Mouse (Mus musculus) ES-E14 (cell line): ENCODE measurements around the gene Kyat3.

Experiments used
- CHD2 ChIP-seq: IDR thresholded peaks from 2 replicates; pipeline ENCODE4 v1.6.1; 2014; ENCODE audit warnings: mild to moderate bottlenecking, low read depth, low read length, inconsistent platforms
- ZNF384 ChIP-seq: IDR thresholded peaks from 2 replicates; pipeline ENCODE4 v1.6.1; 2012; ENCODE audit warnings: low read depth, low read length, inconsistent platforms

- no peak for TF ChIP-seq CHD2
- TF ChIP-seq ZNF384, result no peak
Measured at GRCm38 (mm10) chr3:142725969-142726672, 25.3 kb downstream of the Kyat3 start.
